Mouse (Mus musculus) R1 (cell line): ENCODE results near the gene Slc25a26.
A peak's percentile ranks its signal among the peaks of the same experiment; 100 is the strongest.

ENCODE experiments used
- DNase-seq: peaks from one replicate; pipeline ENCODE4 v3.0.0-alpha.2; 2018; ENCODE audit warnings: low read depth, low spot score

Gene Slc25a26

GRCm38 (mm10) chr6:94599016-94599415 is 98.9 kb downstream of the Slc25a26 start:
- peak; percentile 21 for DNase-seq

GRCm38 (mm10) chr6:94601101-94601500 is 101.0 kb downstream of the Slc25a26 start:
- DNase-seq, result no peak

GRCm38 (mm10) chr6:94601811-94602210 is 101.7 kb downstream of the Slc25a26 start:
- no peak for DNase-seq

- no peak for DNase-seq
Measured at GRCm38 (mm10) chr6:94604072-94604471, 103.9 kb downstream of the Slc25a26 start.

- no peak for DNase-seq
Measured at GRCm38 (mm10) chr6:94604546-94604945, 104.4 kb downstream of the Slc25a26 start.

GRCm38 (mm10) chr6:94613235-94613895 is 113.2 kb downstream of the Slc25a26 start:
- DNase-seq, result no peak

GRCm38 (mm10) chr6:94614346-94614745 is 114.2 kb downstream of the Slc25a26 start:
- no peak for DNase-seq

GRCm38 (mm10) chr6:94615936-94616335 is 115.8 kb downstream of the Slc25a26 start:
- no peak for DNase-seq

- DNase-seq, result no peak
Measured at GRCm38 (mm10) chr6:94618671-94619070, 118.5 kb downstream of the Slc25a26 start.

GRCm38 (mm10) chr6:94620287-94620686 is 120.2 kb downstream of the Slc25a26 start:
- DNase-seq, result peak; percentile 75

GRCm38 (mm10) chr6:94620801-94621301 is 120.7 kb downstream of the Slc25a26 start:
- no peak for DNase-seq

GRCm38 (mm10) chr6:94622983-94623382 is 122.9 kb downstream of the Slc25a26 start:
- DNase-seq, result peak; percentile 70

GRCm38 (mm10) chr6:94624543-94624942 is 124.4 kb downstream of the Slc25a26 start:
- DNase-seq, result no peak

GRCm38 (mm10) chr6:94625896-94626295 is 125.8 kb downstream of the Slc25a26 start:
- no peak for DNase-seq

GRCm38 (mm10) chr6:94626807-94627206 is 126.7 kb downstream of the Slc25a26 start:
- DNase-seq, result no peak

GRCm38 (mm10) chr6:94627714-94628595 is 127.8 kb downstream of the Slc25a26 start:
- no peak for DNase-seq

- no peak for DNase-seq
Measured at GRCm38 (mm10) chr6:94628787-94629186, 128.7 kb downstream of the Slc25a26 start.

- peak; percentile 30 for DNase-seq
Measured at GRCm38 (mm10) chr6:94631051-94631778, 131.1 kb downstream of the Slc25a26 start.

GRCm38 (mm10) chr6:94631779-94632082 is 131.6 kb downstream of the Slc25a26 start:
- DNase-seq, result no peak

GRCm38 (mm10) chr6:94634274-94634673 is 134.1 kb downstream of the Slc25a26 start:
- DNase-seq, result no peak

GRCm38 (mm10) chr6:94634710-94635109 is 134.6 kb downstream of the Slc25a26 start:
- DNase-seq, result no peak

GRCm38 (mm10) chr6:94635343-94635742 is 135.2 kb downstream of the Slc25a26 start:
- DNase-seq, result peak; percentile 83
